Mouse (Mus musculus) telencephalon, adult 2 months (tissue): Measurements from ENCODE around the gene Zfp961.
A peak's percentile ranks its signal among the peaks of the same experiment; 100 is the strongest.
"Not testable (repeated sequence)": the region's sequence is repeated elsewhere in the genome, so short reads cannot be mapped to it uniquely, and the experiment has no call there.

ENCODE experiments used
- DNase-seq: peaks from one replicate; pipeline ENCODE4 v3.0.0-alpha.2; 2011; ENCODE audit warnings: low read depth, low spot score

Gene Zfp961

DNA sequence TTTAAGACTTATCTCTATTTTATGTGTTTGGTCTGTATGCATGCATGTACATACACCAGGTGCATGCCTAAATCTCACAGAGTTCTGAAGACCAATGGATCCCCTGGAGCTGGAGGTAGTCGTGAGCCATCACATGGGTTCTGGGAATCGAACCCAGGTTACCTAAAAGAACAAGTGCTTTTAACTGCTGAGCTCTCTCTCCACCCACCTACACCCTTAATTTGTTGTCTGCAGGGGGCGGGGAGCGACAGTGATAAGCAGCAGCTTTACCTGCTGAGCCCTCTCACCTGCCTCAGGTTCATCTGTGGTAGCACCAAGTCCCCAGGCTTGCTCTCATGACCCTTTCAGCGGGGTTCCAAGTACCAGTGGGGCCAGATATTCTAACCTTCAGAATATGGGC is 11.0 kb downstream of the Zfp961 start:
- no peak for DNase-seq

DNA sequence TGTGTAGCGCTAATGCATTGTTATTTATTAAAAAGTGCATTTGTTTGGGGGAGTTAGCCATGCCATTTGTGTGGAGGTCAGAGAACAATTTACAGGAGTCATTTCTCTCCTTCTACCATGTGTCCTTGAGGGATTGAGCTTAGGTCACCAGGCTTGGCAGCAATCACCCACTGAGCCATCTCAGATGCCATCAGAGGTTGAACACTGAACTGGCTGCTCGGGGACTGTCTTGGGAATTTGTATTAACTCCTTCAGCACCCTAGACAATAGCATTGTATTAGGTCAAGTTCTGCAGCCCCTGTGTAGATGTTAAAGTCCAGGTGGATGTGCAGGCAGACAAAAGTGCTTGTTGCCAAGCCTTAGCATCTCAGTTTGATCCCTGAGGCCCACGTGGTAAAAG is 13.2 kb downstream of the Zfp961 start:
- DNase-seq = no peak

DNA sequence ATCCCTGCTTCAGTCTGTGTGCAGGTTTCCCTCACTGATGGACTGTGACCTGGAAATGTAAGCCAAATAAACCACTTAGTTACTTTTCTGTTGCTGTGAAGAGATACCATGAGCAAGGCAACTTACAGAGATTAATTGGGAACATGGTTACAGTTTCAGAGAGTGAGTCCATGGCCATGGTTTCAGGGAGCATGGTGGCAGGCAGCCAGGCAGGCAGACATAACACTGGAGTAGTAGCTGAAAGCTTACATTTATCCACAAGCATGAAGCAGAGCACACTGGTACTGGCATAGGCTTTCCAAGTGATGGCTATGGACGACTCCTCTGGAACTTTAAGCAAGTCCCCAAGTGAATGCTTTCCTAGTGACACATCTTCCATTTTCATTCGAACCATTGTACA is 14.3 kb downstream of the Zfp961 start:
- DNase-seq = no peak

DNA sequence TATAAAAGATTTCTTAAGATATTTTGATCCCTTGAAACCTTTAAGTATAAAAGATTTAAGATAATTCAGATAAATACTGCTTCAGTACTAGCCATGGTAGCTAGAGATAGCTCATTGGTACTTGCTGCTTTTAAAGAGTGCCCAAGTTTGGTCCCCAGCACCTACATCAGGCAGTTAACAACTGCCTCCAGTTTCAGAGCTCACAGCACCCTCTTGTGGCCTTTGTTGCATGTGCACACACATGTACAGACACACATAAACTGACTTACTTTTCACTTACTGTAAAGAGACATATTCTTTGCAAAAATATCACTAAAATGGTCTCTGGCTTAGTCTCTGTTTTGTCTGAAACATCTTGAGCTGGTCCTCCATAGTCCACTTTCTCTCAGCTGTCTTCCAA is 15.6 kb downstream of the Zfp961 start:
- DNase-seq = no peak

DNA sequence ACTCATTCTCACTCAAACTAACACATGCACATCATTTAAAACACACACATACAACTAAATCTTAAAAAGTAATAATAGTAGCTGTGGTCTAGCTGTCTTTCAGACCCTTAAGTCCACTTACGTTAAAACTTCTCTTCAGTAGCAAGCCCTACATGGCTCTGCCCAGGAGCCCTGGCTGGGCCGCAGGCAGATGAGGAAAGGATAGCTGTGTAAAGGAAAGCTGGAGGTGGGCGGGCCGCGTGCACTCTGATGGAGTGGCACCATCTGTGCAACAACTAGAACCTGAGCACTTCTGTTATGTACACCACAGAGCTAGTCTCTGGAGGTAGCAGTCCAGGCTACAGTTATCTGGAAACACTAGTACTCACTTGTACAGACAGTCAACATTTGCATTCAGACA is 16.4 kb downstream of the Zfp961 start:
- no peak for DNase-seq

DNA sequence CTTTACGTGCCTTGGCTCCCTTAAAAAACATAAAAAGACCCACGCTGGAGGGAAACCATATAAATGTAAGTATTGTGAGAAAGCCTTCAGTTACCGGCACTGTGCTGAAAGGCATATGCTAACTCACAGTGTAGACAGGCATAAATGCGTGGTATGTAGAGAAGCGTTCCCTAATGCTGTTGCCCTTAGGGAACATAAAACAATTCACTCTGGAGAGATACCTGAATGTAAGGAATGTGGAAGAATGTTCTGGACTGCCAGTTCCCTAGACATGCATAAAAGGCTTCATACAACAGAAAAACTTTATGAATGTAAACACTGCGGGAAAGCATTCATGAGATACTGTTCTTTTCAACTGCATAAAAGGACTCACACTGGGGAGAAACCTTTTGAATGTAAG is 17.3 kb downstream of the Zfp961 start:
- no peak for DNase-seq

DNA sequence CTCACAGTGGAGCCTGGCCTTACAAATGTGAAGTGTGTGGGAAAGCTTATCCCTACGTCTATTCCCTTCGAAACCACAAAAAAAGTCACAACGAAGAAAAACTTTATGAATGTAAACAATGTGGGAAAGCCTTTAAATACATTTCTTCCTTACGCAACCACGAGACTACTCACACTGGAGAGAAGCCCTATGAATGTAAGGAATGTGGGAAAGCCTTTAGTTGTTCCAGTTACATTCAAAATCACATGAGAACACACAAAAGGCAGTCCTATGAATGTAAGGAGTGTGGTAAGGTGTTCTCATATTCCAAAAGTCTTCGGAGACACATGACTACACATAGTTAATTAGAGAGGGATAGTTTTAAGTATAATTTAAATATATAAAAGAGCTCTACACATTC is 17.8 kb downstream of the Zfp961 start:
- DNase-seq = no peak

DNA sequence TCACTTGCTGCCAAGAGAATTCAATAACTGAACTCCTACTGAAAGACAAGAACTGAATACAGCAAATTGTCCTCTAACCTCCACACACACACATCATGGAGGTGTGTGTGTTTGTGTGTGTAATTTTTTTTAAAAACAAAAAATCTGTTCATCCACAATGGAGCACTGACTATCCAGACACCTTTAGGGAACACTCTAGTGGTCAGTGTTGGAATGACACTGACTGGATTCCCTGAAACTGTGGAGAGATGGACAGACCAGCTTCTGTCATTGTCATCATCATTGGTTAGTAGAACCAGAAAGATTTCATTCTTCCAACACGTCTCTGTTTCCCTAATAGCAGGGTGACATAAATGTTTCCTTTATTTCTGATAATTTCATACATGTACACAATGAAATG is 21.1 kb downstream of the Zfp961 start:
- DNase-seq = no peak

DNA sequence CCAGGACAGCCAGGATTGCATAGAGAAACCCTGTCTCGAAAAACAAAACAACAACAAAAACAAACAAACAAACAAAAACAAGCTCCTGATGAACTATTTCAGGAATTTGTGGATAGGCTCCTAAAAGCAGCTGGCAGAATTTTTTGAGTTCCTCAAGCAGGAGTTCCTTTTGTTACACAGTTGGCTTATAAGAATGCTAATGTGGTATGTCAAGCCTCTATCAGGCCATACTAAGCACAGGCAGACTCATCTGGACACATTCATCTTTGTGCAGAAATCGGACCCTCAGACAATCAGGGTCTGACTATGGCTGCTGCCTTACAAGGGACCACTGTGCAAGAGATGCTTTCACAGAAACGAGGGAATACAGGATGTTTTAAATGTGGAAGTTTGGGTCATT is 23.4 kb downstream of the Zfp961 start:
- no peak for DNase-seq

DNA sequence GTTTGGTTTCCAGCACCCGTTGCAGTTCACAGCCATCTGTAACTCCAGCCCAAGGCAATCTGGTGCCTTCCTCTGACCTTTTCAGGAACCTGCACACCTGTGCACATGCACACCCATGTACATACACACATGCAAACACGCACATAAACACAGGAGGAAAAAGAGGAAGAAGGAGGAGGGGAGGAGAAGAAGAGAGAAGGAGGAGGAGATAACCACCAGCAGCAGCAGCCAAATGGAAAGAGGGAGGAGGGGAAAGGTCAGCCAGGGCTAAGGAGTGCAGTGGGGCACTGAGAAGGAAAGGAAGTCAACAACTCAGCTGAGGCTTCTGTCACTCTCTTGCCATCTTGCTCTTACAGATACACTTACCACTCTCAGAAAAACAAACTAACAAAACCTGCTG is 30.2 kb downstream of the Zfp961 start:
- DNase-seq = no peak

DNA sequence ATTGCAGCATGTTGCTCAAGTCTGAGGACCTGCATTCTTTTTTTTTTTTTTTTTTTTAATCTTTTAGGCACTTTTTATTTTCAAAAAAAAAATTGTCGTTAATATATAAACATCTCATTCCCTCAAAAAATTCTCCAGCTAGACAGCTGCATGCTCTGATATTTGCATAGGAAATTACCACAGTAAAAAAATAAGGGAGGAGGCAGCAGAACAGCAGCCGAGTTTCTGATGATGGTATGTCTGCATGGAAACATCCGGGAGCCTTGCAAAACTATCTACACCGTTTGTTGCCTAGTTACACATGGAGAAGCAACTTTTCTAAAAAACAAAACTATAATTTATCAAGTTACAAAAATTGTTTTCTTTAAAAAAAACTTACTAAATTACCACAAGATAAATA is 30.6 kb downstream of the Zfp961 start:
- DNase-seq = no peak

DNA sequence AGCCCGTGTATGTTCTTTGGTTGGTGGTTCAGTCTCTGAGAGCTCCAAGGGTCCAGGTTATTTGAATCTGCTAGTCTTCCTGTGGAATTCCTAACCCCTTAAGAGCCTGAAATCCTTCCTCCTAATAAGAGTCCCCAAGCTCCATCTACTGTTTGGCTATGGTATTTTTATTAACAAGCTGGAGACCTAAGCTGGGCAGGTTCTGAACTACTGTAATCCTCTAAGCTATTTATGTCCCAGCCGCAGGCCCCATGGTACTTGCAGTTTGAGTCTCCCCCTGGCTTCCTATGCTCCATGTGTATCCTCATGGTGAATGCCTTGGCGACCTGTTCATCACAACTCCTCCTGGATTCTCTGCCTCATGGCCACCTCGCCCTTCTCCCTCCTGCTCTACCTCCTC is 33.8 kb downstream of the Zfp961 start:
- no peak for DNase-seq

DNA sequence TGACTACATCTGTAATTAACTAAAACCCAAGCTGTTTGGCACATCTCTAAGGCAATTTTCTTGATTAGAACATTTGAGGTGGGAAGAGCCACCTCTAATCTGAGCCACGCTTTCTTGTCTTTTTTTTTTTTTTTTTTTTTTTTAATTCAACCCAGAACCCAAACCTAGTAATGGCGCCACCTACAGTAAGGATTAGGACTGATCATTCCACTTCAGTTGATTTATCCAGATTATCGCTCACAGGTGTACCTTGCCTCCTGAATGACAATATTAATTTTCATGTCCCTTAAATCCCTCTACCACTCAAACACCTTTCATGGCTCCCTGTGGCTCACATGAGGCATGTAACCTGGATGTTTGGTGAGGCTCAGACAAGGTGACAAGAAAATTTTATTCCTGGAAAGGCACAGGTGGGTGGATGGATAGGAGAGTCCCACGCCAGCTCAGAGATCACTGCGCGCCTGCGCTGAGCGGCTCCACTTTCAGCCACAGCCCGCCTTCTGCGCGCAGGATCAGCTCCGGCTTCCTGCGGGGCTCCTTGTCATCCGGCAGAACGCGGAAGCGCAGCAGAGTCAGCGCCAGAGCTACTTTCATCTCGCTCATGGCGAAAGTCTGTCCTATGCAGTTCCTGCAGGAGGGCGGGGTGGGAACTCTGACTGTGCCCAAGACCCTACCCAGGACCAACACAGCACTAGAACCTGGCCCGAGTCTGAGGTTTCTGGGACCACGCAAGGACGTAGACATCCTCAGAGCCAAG is 37.5 kb downstream of the Zfp961 start:
- DNase-seq = peak; percentile 74

DNA sequence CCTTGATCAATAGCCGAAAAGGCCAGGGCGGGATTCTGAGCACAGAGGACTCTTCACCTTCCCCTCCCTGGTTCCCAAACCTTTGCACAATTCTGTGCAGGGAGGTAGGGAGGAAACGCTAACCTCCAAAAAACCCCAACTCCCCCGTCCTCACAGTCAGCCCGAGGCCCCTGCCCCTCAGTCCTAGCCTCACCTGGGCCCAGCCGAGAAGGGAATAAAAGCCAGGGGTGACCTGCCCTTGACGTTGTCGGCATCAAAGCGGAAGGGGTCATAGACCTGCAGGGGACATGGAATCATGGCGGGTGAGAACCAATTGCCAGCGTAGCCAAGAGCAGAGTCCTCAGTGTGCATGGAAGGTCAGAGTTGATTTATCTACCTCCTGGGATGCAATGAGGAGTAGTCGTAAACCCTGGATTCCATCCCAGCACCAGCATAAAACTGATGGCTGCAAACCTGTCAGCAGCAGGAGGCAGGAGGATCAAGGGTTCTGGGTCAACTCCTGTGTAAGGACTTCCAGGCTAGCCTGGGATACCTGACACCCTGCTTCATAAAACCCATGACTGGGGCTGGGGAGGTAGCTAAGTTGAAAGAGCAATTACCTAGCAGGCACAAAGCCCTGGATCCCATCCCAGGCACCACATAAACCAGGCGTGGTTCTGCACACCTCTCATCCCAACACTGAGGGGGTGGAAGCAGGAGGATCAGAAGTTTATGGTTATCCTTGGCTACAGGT is 38.2 kb downstream of the Zfp961 start:
- no peak for DNase-seq

DNA sequence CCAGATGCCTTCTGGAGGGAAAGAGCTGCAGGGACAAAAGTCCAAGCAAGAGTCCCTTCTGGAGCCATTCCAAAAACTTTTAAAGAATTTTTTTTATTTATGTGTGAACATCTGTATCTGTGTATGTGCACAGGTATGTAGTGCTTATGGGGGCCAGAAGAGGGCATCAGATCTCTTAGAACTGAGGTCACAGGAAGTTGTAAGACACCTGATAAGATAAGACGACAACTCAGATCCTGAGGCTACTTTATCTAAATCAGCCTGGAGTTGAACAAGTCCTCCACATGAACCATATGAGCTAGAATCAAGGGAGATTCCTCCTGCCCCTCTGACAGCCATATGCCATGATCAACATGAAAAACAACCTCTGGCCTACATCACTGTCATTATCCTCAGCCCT is 48.6 kb downstream of the Zfp961 start:
- no peak for DNase-seq

DNA sequence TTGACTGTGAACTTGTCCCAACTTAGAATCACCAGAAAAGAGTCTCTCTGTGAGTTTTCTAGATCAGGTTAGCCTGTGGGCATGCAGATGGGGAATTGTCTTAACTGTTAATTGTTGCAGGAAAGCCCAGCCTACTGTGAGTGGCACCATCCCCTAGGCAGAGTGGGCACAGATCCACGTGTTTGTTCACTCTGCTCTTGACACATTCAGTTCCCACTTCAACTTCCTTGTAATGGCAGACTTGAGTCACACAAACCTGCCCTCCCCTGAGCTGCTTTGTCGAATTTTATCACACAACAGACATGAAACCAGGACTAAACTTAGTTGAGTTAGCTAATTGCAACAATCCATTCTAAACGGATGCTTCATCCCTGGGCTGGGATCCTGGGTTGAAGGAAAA is 49.4 kb downstream of the Zfp961 start:
- no peak for DNase-seq

DNA sequence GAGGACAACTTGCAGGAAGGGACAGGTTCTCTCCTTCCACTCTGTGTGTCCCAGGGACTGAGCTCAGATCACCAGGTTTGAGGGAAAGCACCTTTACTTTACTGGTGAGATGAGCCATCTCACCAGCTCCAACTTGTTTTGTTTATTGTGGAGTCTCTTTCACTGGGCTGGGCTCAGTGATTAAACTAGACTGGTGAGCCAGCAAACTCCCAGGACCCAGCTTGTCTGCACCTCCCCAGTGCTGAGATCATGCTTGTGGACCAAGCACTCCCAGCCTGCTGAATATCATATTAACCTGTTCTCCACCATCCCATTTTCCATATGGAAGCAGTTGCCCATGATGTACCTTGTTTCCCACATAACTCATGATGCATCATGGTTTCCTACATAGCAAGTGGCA is 52.1 kb downstream of the Zfp961 start:
- DNase-seq = no peak

DNA sequence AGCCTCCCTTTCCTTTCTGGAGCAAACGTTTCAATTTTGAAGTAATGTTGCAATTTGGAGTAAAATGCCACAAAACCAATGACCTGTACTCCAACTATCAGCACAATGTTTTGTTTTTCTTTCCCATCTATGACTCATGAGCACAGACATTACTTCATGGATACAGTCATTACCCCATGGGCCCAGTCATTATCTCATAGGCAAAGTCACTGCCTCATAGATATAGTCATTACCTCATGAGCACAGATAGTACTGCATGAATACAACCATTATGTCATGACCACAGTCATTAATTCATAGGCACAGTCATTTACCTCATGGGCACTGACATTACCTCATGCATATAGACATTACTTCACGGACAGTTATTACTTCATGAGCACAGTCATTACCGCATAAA is 55.1 kb downstream of the Zfp961 start:
- DNase-seq = no peak

DNA sequence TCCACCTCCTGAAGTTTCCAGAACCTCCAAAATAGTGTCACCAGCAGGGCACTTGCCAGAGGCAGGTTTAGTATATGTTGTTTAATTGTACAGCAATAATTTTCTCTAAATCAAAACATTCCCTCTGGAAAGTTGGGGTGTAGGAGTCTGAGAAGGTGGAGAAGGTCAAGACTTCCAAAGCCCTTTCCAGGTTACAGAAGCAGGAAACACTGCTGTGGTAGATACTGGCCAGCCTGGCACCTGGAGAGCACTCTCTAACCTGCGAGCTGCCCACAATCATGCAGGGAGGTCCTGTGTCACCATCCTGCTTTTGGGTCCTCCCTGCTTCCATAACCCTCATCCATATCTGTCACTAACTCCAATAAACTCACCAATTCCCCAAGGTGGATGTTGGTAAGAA is 55.9 kb downstream of the Zfp961 start:
- DNase-seq = no peak

DNA sequence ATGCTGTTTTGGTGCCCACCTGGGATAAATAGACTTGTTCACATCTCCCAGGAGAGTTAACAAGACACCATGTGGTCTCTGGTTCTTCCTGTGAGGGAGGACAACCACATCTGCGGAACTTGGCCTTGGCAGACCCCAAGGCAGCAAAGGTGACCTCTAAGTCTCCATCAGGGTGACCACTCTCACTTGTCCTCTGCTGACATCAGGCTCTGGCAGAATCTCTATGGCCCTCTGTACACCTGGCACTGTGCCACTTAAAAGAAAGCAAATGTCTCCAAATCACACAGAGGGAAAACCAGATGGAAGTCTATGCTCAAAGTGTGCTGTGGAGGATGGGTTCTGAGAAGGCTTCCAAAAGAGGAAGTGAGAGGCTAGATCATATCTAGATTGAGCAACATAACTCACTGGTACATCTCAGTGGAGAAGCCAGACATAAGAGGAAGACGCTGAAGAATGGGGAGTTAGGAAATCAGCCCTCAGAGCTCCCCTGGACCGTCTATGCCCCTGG is 57.4 kb downstream of the Zfp961 start:
- DNase-seq = no peak

DNA sequence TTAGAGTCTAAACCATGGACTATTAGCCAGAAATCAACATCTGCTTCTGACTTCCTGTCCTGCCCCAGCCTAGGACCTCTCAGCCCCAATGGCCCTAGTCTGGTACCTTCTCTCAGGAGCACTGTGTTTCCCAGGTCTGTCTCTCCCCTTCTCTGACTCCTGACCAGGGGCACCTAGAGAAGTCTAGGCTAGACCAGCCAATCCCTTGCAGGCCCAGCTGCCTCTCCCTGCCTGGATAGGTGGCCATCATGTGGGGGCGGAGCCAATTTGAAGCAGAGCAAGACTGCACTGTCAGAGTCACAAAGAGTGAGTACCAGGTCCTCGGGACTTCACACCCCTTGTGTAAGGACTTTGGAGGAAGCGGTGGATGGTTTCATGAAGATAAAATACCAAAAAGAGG is 58.6 kb downstream of the Zfp961 start, which contains the start of gene Cyp4f18:
TSS of gene Cyp4f18 (minus strand) at position 154 of the 400 bp plus-strand sequence.
- no peak for DNase-seq

DNA sequence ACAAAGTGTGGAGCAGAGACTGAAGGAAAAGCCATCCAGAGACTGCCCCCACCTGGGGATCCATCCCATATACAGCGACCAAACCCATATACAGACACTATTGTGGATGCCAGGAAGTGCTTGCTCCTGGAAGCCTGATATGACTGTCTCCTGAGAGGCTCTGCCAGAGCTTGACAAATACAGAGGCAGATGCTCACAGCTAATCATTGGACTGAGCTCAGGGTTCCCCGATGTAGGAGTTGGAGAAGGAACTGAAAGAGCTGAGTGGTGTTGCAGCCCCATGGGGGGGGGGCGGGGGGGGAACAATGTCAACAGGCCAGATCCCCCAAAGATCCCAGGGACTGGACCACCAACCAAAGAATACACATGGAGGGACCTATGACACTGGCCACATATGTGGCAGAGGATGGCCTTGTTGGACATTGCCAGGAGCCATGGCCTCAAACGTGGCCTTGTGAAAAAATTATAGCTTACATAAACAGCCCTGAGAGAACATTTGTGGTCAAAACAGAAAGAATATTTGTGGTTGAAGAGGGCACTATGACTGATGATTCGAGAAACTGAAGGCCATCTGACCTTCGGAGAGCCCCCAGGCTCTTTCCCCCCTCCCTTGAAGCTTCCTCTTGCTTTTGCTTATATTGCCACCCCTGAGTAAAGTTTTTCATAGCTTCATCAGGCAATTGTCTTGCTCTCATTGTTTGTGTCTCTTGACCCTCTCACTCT is 62.8 kb downstream of the Zfp961 start:
- not testable (repeated sequence) for DNase-seq
